Mouse (Mus musculus) neutrophil, adult 59 days (primary cell): ENCODE data around the gene Il9. TPM values are rescaled to one million over a fixed set of nuclear protein-coding genes. Genes with fewer than 3 reads are reported as not detected.

ENCODE experiments used
- total RNA-seq, 2 experiments: library from RNA; stranded (reverse); gene quantifications; 1 replicate in 1 of 2; 2 replicates in 1 of 2; pipeline ENCODE4 v1.2.4; 2023

Il9 gene
- total RNA-seq = not detected

GRCm38 (mm10) chr13:56482146-56482545, at the start of gene Il9:
Il9 (minus strand) TSS chr13:56482246.

DNA sequence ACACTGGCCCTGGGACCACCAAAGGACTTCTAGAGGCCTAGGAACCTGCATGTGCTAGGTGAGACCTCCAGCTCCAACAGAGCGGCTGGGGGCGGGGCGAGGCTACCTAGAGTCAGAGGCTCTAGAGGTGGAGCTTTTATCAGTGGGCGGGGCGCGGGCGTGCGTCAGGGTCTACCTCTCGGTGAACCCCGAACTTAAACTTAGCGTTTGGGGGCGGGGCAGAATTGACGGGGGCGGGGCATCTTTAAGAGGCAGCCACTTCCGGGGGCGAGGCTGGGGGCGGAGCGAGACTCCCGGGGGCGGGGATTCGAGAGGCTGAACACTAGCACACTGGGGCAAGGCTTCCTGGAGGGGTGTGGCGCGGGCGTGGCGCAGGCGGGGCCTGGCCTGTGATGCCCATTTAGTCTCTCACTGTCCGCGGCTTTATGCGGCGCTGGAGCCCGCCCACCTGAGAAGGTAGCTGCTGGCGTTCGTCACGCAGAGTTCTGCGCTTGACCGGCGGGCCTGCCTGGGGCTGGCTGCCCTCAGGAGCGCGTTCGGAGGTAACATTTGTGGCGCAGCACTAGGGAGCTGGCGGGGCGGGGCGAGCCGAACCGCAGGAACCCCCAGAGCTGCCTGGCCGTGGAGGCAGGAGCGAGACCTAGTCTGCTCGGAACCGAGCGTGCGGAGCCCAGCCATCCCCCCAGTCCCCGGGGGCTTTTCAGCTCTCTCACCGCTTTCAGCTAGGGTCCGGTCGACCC, 40.2 kb upstream of the Il9 start, which contains the start of gene Fbxl21:
Fbxl21 (plus strand) TSS at position 392 of the 740 bp plus-strand sequence.

DNA sequence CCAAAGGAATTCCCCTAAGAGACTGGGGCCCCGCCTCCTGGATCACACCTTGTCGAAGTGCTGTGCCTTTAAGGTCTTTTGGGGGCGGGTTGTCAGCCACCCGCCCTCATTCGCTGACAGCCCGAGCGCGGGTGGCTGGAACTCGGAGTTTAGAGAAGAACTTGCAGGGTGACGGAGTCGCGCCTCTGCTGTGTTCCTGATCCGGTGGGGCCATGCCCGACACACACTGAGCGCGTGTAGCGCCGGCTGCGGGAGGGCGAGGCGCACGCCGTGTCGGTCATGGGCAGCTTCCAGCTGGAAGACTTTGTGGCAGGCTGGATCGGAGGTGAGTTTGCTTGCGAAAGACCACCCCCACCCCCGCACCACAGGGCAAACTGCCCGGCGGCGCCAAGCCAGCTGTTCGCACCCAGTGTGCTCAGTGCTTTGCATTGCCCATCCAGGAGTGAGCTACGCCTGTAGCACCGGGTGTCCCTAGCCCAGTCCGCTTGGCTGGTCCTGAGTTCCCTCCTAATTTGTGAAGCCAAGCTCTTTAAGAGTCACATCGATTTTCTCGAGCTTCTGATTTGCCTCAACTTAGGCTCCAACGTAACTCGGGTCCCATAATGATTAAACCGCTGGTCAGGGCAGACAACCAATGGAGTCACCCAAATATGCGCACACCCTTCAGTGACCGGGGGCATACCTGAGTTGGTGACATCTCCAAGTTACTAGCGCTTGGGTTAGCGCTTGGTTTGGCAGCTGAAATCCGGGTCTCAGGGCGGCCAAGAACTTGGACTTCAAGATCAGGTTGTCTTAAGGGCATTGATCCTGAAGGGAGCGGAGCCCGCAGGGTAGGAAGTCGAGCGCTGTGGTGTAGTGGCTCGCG, 43.6 kb downstream of the Il9 start, which contains the start of gene Slc25a48:
Slc25a48 (plus strand) TSS at position 145 of the 865 bp plus-strand sequence.

Other genes with a start within 250 kb of the Il9 start
- not detected for gene Neurog1, start 230.1 kb downstream of the Il9 start, total RNA-seq
- gene Cxcl14, start 185.7 kb downstream of the Il9 start, total RNA-seq = under 1 TPM in 1 of 2 experiments, not detected in 1; 0.71 TPM
- not detected for gene Gm3045, start 55.7 kb downstream of the Il9 start, total RNA-seq
- not detected for gene Slc25a48, start 43.9 kb downstream of the Il9 start, total RNA-seq
- gene Fbxl21, start 40.2 kb upstream of the Il9 start, total RNA-seq = under 1 TPM; 0.15 to 0.16 TPM
- gene Lect2, start 66.3 kb upstream of the Il9 start, total RNA-seq = not detected
- 100 to 1,000 TPM; 358 to 432 TPM for gene Tgfbi, start 127.3 kb upstream of the Il9 start, total RNA-seq
- gene Smad5, start 220.8 kb upstream of the Il9 start, total RNA-seq = 10 to 100 TPM; 10.9 to 11.3 TPM